Mouse (Mus musculus): ENCODE data around the gene Pip5kl1. TPM values are rescaled to one million over a fixed set of nuclear protein-coding genes. Genes with fewer than 3 reads are reported as not detected.

Pip5kl1 gene
- polyA plus RNA-seq, 1 experiment from 2014 or later: 0.33 TPM

- Histone ChIP-seq H3K36me3 (ENCODE audit: control insufficient read depth, insufficient read depth, low read length) (peaks cover 6% of the 10 kb centered on the region; the same call in 1 of the 2 replicates), H3K9ac (ENCODE audit: low read depth, low read length) (no peak overlapping the region), H3K9me3 (ENCODE audit: control insufficient read depth, low read length) (no peaks in the 10 kb centered on the region), H3K27ac (ENCODE audit: low read length) (no peak overlapping the region), H3K4me3 (ENCODE audit: low read length) (no peak overlapping the region), H3K4me2 (ENCODE audit: low read depth, low read length) (no peak overlapping the region), H3K4me1 (ENCODE audit: control insufficient read depth, insufficient read depth, low read length) (peaks cover 29% of the 10 kb centered on the region), H3K27me3 (replicated peaks; ENCODE audit: control insufficient read depth, insufficient read depth, low read length) (no peaks in the 10 kb centered on the region)
- ATAC-seq: no peak
- WGBS: 93% methylated on average over 4 of the region's 4 CpGs
Measured at GRCm38 (mm10) chr2:32617601-32618000, 43.0 kb downstream of the Pip5kl1 start.

GRCm38 (mm10) chr2:32618051-32618450 lies 43.5 kb downstream of the Pip5kl1 start:
- no peak for ATAC-seq

GRCm38 (mm10) chr2:32620682-32621516 lies 46.3 kb downstream of the Pip5kl1 start:
- H3K27ac ChIP-seq (ENCODE audit: low read length): peak overlapping the region; percentile 85
- no peak overlapping the region for H3K4me3 ChIP-seq (ENCODE audit: low read length)
- H3K9ac ChIP-seq (ENCODE audit: low read depth, low read length): peak overlapping the region; percentile 48
- peak; percentile 88 for ATAC-seq
- 13% methylated on average over 4 of the region's 4 CpGs for WGBS
- H3K4me2 ChIP-seq (ENCODE audit: low read depth, low read length): peak overlapping the region; percentile 2; the same call in 1 of the 2 replicates
- peaks cover 45% of the 10 kb centered on the region for H3K4me1 ChIP-seq (ENCODE audit: control insufficient read depth, insufficient read depth, low read length)
- H3K27me3 ChIP-seq (replicated peaks; ENCODE audit: control insufficient read depth, insufficient read depth, low read length): no peaks in the 10 kb centered on the region
- H3K9me3 ChIP-seq (ENCODE audit: control insufficient read depth, low read length): no peaks in the 10 kb centered on the region
- peaks cover 6% of the 10 kb centered on the region; the same call in 1 of the 2 replicates for H3K36me3 ChIP-seq (ENCODE audit: control insufficient read depth, insufficient read depth, low read length)

More at GRCm38 (mm10) chr2:32618051-32618450, 43.5 kb downstream of the Pip5kl1 start:
- no peak overlapping the region for H3K27ac ChIP-seq (ENCODE audit: low read length)
- peaks cover 29% of the 10 kb centered on the region for H3K4me1 ChIP-seq (ENCODE audit: control insufficient read depth, insufficient read depth, low read length)
- peaks cover 6% of the 10 kb centered on the region; the same call in 1 of the 2 replicates for H3K36me3 ChIP-seq (ENCODE audit: control insufficient read depth, insufficient read depth, low read length)
- H3K4me3 ChIP-seq (ENCODE audit: low read length): no peak overlapping the region
- 76% methylated on average over 9 of the region's 9 CpGs for WGBS
- H3K4me2 ChIP-seq (ENCODE audit: low read depth, low read length): no peak overlapping the region
- no peak overlapping the region for H3K9ac ChIP-seq (ENCODE audit: low read depth, low read length)
- no peaks in the 10 kb centered on the region for H3K27me3 ChIP-seq (replicated peaks; ENCODE audit: control insufficient read depth, insufficient read depth, low read length)
- H3K9me3 ChIP-seq (ENCODE audit: control insufficient read depth, low read length): no peaks in the 10 kb centered on the region

GRCm38 (mm10) chr2:32621517-32621859 lies 46.9 kb downstream of the Pip5kl1 start, which contains the start of gene Ak1:
Gene Ak1 (plus strand): TSS chr2:32621758.
- peak within 1 kb of the TSS; percentile 2; the same call in 1 of the 2 replicates for H3K4me2 ChIP-seq (ENCODE audit: low read depth, low read length)
- H3K27ac ChIP-seq (ENCODE audit: low read length): peak within 1 kb of the TSS; percentile 85
- H3K4me1 ChIP-seq (ENCODE audit: control insufficient read depth, insufficient read depth, low read length): peaks cover 51% of the 10 kb centered on the region
- H3K36me3 ChIP-seq (ENCODE audit: control insufficient read depth, insufficient read depth, low read length): peaks cover 6% of the 10 kb centered on the region; the same call in 1 of the 2 replicates
- H3K4me3 ChIP-seq (ENCODE audit: low read length): no peak within 1 kb of the TSS; the same call in 1 of the 2 replicates
- WGBS: 25% methylated on average over 7 of the region's 7 CpGs
- H3K27me3 ChIP-seq (replicated peaks; ENCODE audit: control insufficient read depth, insufficient read depth, low read length): no peaks in the 10 kb centered on the region
- H3K9me3 ChIP-seq (ENCODE audit: control insufficient read depth, low read length): no peaks in the 10 kb centered on the region
- no peak; the same call in 1 of the 2 replicates for ATAC-seq
- peak within 1 kb of the TSS; percentile 48 for H3K9ac ChIP-seq (ENCODE audit: low read depth, low read length)

- Histone ChIP-seq H3K27me3 (replicated peaks; ENCODE audit: control insufficient read depth, insufficient read depth, low read length) (no peaks in the 10 kb centered on the region), H3K4me3 (ENCODE audit: low read length) (no peak overlapping the region), H3K4me1 (ENCODE audit: control insufficient read depth, insufficient read depth, low read length) (peaks cover 70% of the 10 kb centered on the region), H3K9ac (ENCODE audit: low read depth, low read length) (no peak overlapping the region), H3K27ac (ENCODE audit: low read length) (no peak overlapping the region), H3K4me2 (ENCODE audit: low read depth, low read length) (no peak overlapping the region), H3K36me3 (ENCODE audit: control insufficient read depth, insufficient read depth, low read length) (no peaks in the 10 kb centered on the region), H3K9me3 (ENCODE audit: control insufficient read depth, low read length) (no peaks in the 10 kb centered on the region)
- ATAC-seq: no peak
- 77% methylated on average over 5 of the region's 5 CpGs for whole genome bisulfite sequencing
Measured at GRCm38 (mm10) chr2:32624111-32624748, 49.6 kb downstream of the Pip5kl1 start.

GRCm38 (mm10) chr2:32625212-32625872 lies 50.7 kb downstream of the Pip5kl1 start:
- Histone ChIP-seq H3K27ac (ENCODE audit: low read length) (peak overlapping the region; percentile 70), H3K4me3 (ENCODE audit: low read length) (peak overlapping the region; percentile 30), H3K36me3 (ENCODE audit: control insufficient read depth, insufficient read depth, low read length) (no peaks in the 10 kb centered on the region), H3K4me2 (ENCODE audit: low read depth, low read length) (peak overlapping the region; percentile 57), H3K9ac (ENCODE audit: low read depth, low read length) (peak overlapping the region; percentile 68), H3K27me3 (replicated peaks; ENCODE audit: control insufficient read depth, insufficient read depth, low read length) (no peaks in the 10 kb centered on the region), H3K4me1 (ENCODE audit: control insufficient read depth, insufficient read depth, low read length) (peaks cover 59% of the 10 kb centered on the region), H3K9me3 (ENCODE audit: control insufficient read depth, low read length) (no peaks in the 10 kb centered on the region)
- peak; percentile 21 for ATAC-seq
- 3% methylated on average over 13 of the region's 13 CpGs for WGBS

GRCm38 (mm10) chr2:32625873-32626694 lies 51.5 kb downstream of the Pip5kl1 start:
- peak overlapping the region; percentile 57 for H3K4me2 ChIP-seq (ENCODE audit: low read depth, low read length)
- H3K27ac ChIP-seq (ENCODE audit: low read length): peak overlapping the region; percentile 70; the same call in 1 of the 2 replicates
- no peaks in the 10 kb centered on the region for H3K9me3 ChIP-seq (ENCODE audit: control insufficient read depth, low read length)
- ATAC-seq: no peak
- peaks cover 51% of the 10 kb centered on the region for H3K4me1 ChIP-seq (ENCODE audit: control insufficient read depth, insufficient read depth, low read length)
- peak overlapping the region; percentile 68 for H3K9ac ChIP-seq (ENCODE audit: low read depth, low read length)
- H3K4me3 ChIP-seq (ENCODE audit: low read length): peak overlapping the region; percentile 30; the same call in 1 of the 2 replicates
- WGBS: 41% methylated on average over 5 of the region's 5 CpGs
- no peaks in the 10 kb centered on the region for H3K27me3 ChIP-seq (replicated peaks; ENCODE audit: control insufficient read depth, insufficient read depth, low read length)
- H3K36me3 ChIP-seq (ENCODE audit: control insufficient read depth, insufficient read depth, low read length): no peaks in the 10 kb centered on the region

GRCm38 (mm10) chr2:32627266-32628043 lies 52.9 kb downstream of the Pip5kl1 start:
- Histone ChIP-seq H3K4me1 (ENCODE audit: control insufficient read depth, insufficient read depth, low read length) (peaks cover 42% of the 10 kb centered on the region), H3K4me2 (ENCODE audit: low read depth, low read length) (no peak overlapping the region), H3K27me3 (replicated peaks; ENCODE audit: control insufficient read depth, insufficient read depth, low read length) (no peaks in the 10 kb centered on the region), H3K4me3 (ENCODE audit: low read length) (no peak overlapping the region), H3K36me3 (ENCODE audit: control insufficient read depth, insufficient read depth, low read length) (no peaks in the 10 kb centered on the region), H3K27ac (ENCODE audit: low read length) (no peak overlapping the region), H3K9me3 (ENCODE audit: control insufficient read depth, low read length) (no peaks in the 10 kb centered on the region), H3K9ac (ENCODE audit: low read depth, low read length) (peak overlapping the region; percentile 38; the same call in 1 of the 2 replicates)
- ATAC-seq: no peak
- 57% methylated on average over 20 of the region's 20 CpGs for WGBS

All from intestine, embryonic 16.5 days (tissue).